Comparison of ENCODE assay signal across 8 mouse cellular contexts in the genomic region with DNA sequence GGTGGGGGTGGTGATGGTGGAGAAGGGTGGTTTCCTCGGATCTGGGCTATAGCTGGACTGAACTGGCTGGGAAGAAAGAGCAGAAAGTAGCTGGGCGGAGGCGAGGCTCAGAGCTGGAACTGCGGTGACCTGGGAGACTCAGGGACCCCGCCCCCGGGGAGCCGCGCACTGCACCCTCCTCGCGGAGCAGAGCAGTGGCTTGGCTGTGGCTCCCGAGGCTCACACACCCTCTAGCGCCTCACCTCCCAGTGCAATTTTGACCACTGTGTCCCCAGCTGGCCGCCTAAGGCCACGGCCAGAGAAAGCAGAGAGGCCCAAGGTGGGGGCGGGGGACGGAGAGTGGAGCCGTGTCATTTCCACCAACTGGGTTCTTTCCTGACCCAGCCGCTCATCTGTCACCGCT. TPM values are rescaled to one million over a fixed set of nuclear protein-coding genes. Genes with fewer than 3 reads are reported as not detected.
DNase-seq lines count a peak whose midpoint lies in the region; ATAC-seq and TF ChIP-seq lines count a peak whose summit lies in the region.

No protein-coding gene starts in this region.

- WGBS in forebrain, embryonic 10.5 days = 0% methylated on average over 19 of the region's 19 CpGs
- WGBS in intestine, embryonic 14.5 days = 1% methylated on average over 19 of the region's 19 CpGs
- WGBS in midbrain, embryonic 16.5 days = under 1% methylated on average over 19 of the region's 19 CpGs

- ATAC-seq in cerebellum, adult (ENCODE audit: insufficient number of reproducible peaks, low FRiP score, low TSS enrichment) = 0 out of 2 replicates have a peak, but pooled peaks have one; percentile 40
- ATAC-seq in intestine, embryonic 14.5 days (replicated peaks; ENCODE audit: low FRiP score, low TSS enrichment, low read depth) = 0 out of 2 replicates have a peak, but pooled peaks have one; percentile 43
- peak; percentile 77 for ATAC-seq in midbrain, embryonic 16.5 days
- no peak for ATAC-seq in erythroid progenitor cell, adult 5-6 weeks (replicated peaks; ENCODE audit: low FRiP score, poor library complexity, severe bottlenecking)

- peaks cover 71% of the 10 kb centered on the region for H3K4me1 ChIP-seq in E14TG2a.4 (replicated peaks; ENCODE audit: low read depth, low read length)
- H3K4me1 ChIP-seq in forebrain, embryonic 10.5 days = peaks cover 19% of the 10 kb centered on the region
- no peaks in the 10 kb centered on the region; the same call in 1 of the 2 replicates for H3K4me1 ChIP-seq in intestine, embryonic 14.5 days (replicated peaks; ENCODE audit: control insufficient read depth, insufficient read depth, low read length)
- peaks cover 16% of the 10 kb centered on the region for H3K4me1 ChIP-seq in midbrain, embryonic 16.5 days (ENCODE audit: control insufficient read depth, insufficient read depth, low read length)

- peaks cover 41% of the 10 kb centered on the region for H3K27me3 ChIP-seq in E14TG2a.4 (ENCODE audit: insufficient read depth, low read length)
- peaks cover 82% of the 10 kb centered on the region for H3K27me3 ChIP-seq in forebrain, embryonic 10.5 days (ENCODE audit: poor library complexity, severe bottlenecking)
- peaks cover 68% of the 10 kb centered on the region for H3K27me3 ChIP-seq in intestine, embryonic 14.5 days (replicated peaks; ENCODE audit: control insufficient read depth, insufficient read depth, low read length)
- H3K27me3 ChIP-seq in midbrain, embryonic 16.5 days (ENCODE audit: control insufficient read depth, insufficient read depth, low read depth, low read length) = peaks cover 24% of the 10 kb centered on the region

- no peaks in the 10 kb centered on the region for H3K9me3 ChIP-seq in E14TG2a.4 (ENCODE audit: low read length)
- no peaks in the 10 kb centered on the region for H3K9me3 ChIP-seq in forebrain, embryonic 10.5 days
- H3K9me3 ChIP-seq in intestine, embryonic 14.5 days (ENCODE audit: control insufficient read depth, low read length) = no peaks in the 10 kb centered on the region
- H3K9me3 ChIP-seq in midbrain, embryonic 16.5 days (replicated peaks; ENCODE audit: control insufficient read depth, low read length, poor library complexity, severe bottlenecking) = no peaks in the 10 kb centered on the region

- peak overlapping the region; percentile 71 for H3K4me3 ChIP-seq in E14TG2a.4 (replicated peaks; ENCODE audit: low read length)
- H3K4me3 ChIP-seq in forebrain, embryonic 10.5 days = peak overlapping the region; percentile 50
- H3K4me3 ChIP-seq in intestine, embryonic 14.5 days (ENCODE audit: low read depth, low read length) = peak overlapping the region; percentile 21
- peak overlapping the region; percentile 38 for H3K4me3 ChIP-seq in midbrain, embryonic 16.5 days (ENCODE audit: low read depth, low read length)

- TF ChIP-seq CTCF in E14TG2a.4 (conservative IDR thresholded peaks at IDR 0.05; ENCODE audit: low read length) = no peak

- H3K27ac ChIP-seq in forebrain, embryonic 10.5 days = 0 out of 2 replicates have a peak overlapping the region, but pooled peaks have one; percentile 44
- H3K27ac ChIP-seq in intestine, embryonic 14.5 days (ENCODE audit: low read depth) = no peak overlapping the region
- no peak overlapping the region for H3K27ac ChIP-seq in midbrain, embryonic 16.5 days (ENCODE audit: low read length)

- DNase-seq in cerebellum, adult 9-10 months = no peak
- peak; percentile 35 for DNase-seq in forebrain, embryonic 10.5 days (ENCODE audit: extremely low spot score, low spot score)
- peak; percentile 57 for DNase-seq in intestine, embryonic 14.5 days (ENCODE audit: low spot score)
- DNase-seq in left cerebral cortex, adult 8-10 months (ENCODE audit: low spot score in 2 of 2) = no peak

- H3K36me3 ChIP-seq in E14TG2a.4 (ENCODE audit: insufficient read depth, low read length) = no peaks in the 10 kb centered on the region
- no peaks in the 10 kb centered on the region for H3K36me3 ChIP-seq in forebrain, embryonic 10.5 days (replicated peaks)
- H3K36me3 ChIP-seq in intestine, embryonic 14.5 days (ENCODE audit: control insufficient read depth, insufficient read depth, low read length) = no peaks in the 10 kb centered on the region
- H3K36me3 ChIP-seq in midbrain, embryonic 16.5 days (ENCODE audit: control insufficient read depth, insufficient read depth, low read length) = no peaks in the 10 kb centered on the region

- peak overlapping the region; percentile 58 for H3K4me2 ChIP-seq in intestine, embryonic 14.5 days (ENCODE audit: low read length)
- peak overlapping the region; percentile 68 for H3K4me2 ChIP-seq in midbrain, embryonic 16.5 days (ENCODE audit: low read length)

- no peak overlapping the region for H3K9ac ChIP-seq in intestine, embryonic 14.5 days (ENCODE audit: low read length)
- peak overlapping the region; percentile 61 for H3K9ac ChIP-seq in midbrain, embryonic 16.5 days (ENCODE audit: low read depth, low read length)

RNA-seq across cellular contexts. Expression of a gene that starts 16.3 kb away (rescaled TPM):
- not detected in 2 replicates for polyA plus RNA-seq in forebrain, embryonic 10.5 days (2016; fragmentation: Nextera tagmentation; extraction: Ambion mirVana)
- polyA plus RNA-seq in intestine, embryonic 14.5 days (2014; fragmentation: Nextera tagmentation; extraction: Ambion mirVana) = not detected in 2 replicates
- 15.3 and 24.7 TPM in 2 replicates for polyA plus RNA-seq in midbrain, embryonic 16.5 days (2015; fragmentation: Nextera tagmentation; extraction: Ambion mirVana)
- not detected in 2 replicates for total RNA-seq in erythroid progenitor cell, adult 5-6 weeks (2015; ENCODE audit: low replicate concordance)
- total RNA-seq in erythroid progenitor cell, adult 5-6 weeks (2017; ENCODE audit: low replicate concordance) = not detected in 2 replicates
- total RNA-seq in left cerebral cortex, adult 8-10 months (2022) = under 1 TPM in 1 of 4 experiments, not detected in 3; 0.19 TPM

Comparison
In these comparisons a context has a peak if more than half of its experiments do, and no peak if none do; other contexts are left out.
1. DNase-seq: peak in forebrain, embryonic 10.5 days (single experiment) and intestine, embryonic 14.5 days (single experiment); none in cerebellum, adult 9-10 months (single experiment) and left cerebral cortex, adult 8-10 months (0 of 2).
2. H3K4me3 ChIP-seq: peak in every context shown above with its lines; median percentile 71 in E14TG2a.4; 50 in forebrain, embryonic 10.5 days; 38 in midbrain, embryonic 16.5 days; 21 in intestine, embryonic 14.5 days.
3. RNA of a gene that starts 16.3 kb away (polyA plus RNA-seq): 15.3 to 24.7 TPM in midbrain, embryonic 16.5 days; not detected in forebrain, embryonic 10.5 days and not detected in intestine, embryonic 14.5 days; every median in the first group is over 10 times any median in the second.